Mouse (Mus musculus) lung, postnatal 0 days (tissue): ENCODE data around the gene Eci1. TPM values are rescaled to one million over a fixed set of nuclear protein-coding genes. Genes with fewer than 3 reads are reported as not detected.

ENCODE experiments used
- ATAC-seq: fragments of 200-750 bp; cut with Nextera tagmentation; 2 replicates; pipeline ENCODE4 v1.8.0; 2017; ENCODE audit warnings: moderate library complexity
- DNase-seq: peaks from one replicate; pipeline ENCODE4 v3.0.0-alpha.2; 2016; ENCODE audit warnings: low spot score
- H3K27ac ChIP-seq: fragments of 300-500 bp; sonication (generic); 2 replicates; pipeline ENCODE4 v1.5.1; 2014; ENCODE audit warnings: antibody characterized with exemption, mild to moderate bottlenecking, low read length, mixed read lengths
- H3K27me3 ChIP-seq: fragments of 300-500 bp; sonication (generic); replicated peaks from 2 replicates; pipeline ENCODE4 v1.6.1; 2014; ENCODE audit warnings: low read length, mixed read lengths; ENCODE audit not compliant: insufficient read depth
- H3K36me3 ChIP-seq: fragments of 300-500 bp; sonication (generic); 2 replicates; pipeline ENCODE4 v1.6.1; 2014; ENCODE audit warnings: low read length, mixed read lengths; ENCODE audit not compliant: insufficient read depth
- H3K4me1 ChIP-seq: fragments of 300-500 bp; sonication (generic); 2 replicates; pipeline ENCODE4 v1.6.1; 2014; ENCODE audit warnings: antibody characterized with exemption, low read depth, low read length, mixed read lengths; ENCODE audit not compliant: insufficient read depth
- H3K4me2 ChIP-seq: fragments of 300-500 bp; sonication (generic); replicated peaks from 2 replicates; pipeline ENCODE4 v1.6.1; 2014; ENCODE audit warnings: low read depth, mild to moderate bottlenecking, low read length, moderate library complexity, mixed read lengths
- H3K4me3 ChIP-seq: fragments of 300-500 bp; sonication (generic); 2 replicates; pipeline ENCODE4 v1.5.1; 2014; ENCODE audit warnings: low read depth, low read length
- H3K9ac ChIP-seq: fragments of 300-500 bp; sonication (generic); replicated peaks from 2 replicates; pipeline ENCODE4 v1.6.1; 2014; ENCODE audit warnings: low read depth, mild to moderate bottlenecking
- H3K9me3 ChIP-seq: fragments of 300-500 bp; sonication (generic); 2 replicates; pipeline ENCODE4 v1.6.1; 2016; ENCODE audit warnings: low read length, mixed read lengths
- CTCF ChIP-seq: IDR thresholded peaks from 2 replicates; pipeline ENCODE4 v1.5.1; 2016; ENCODE audit warnings: antibody characterized with exemption, mild to moderate bottlenecking
- EP300 ChIP-seq: IDR thresholded peaks from 2 replicates; pipeline ENCODE4 v1.6.1; 2016; ENCODE audit warnings: antibody characterized with exemption, mild to moderate bottlenecking, control low read depth
- WGBS: fragments of 180-500 bp; shearing (Covaris S2); extraction: QIAGEN DNeasy Blood & Tissue Kit; methylation state at CpG from one replicate; pipeline ENCODE4 v1.1.7; 2014; 5-methylcytosine and 5-hydroxymethylcytosine counted together
- polyA plus RNA-seq: library from polyadenylated mRNA; unstranded; fragments of >200 nt; fragmentation: Nextera tagmentation; extraction: Ambion mirVana; gene quantifications from 2 replicates; pipeline ENCODE4 v1.2.1, GENCODE M21; 2015

Gene Eci1
- polyA plus RNA-seq, 1 experiment from 2014 or later: 81.7 TPM

DNA sequence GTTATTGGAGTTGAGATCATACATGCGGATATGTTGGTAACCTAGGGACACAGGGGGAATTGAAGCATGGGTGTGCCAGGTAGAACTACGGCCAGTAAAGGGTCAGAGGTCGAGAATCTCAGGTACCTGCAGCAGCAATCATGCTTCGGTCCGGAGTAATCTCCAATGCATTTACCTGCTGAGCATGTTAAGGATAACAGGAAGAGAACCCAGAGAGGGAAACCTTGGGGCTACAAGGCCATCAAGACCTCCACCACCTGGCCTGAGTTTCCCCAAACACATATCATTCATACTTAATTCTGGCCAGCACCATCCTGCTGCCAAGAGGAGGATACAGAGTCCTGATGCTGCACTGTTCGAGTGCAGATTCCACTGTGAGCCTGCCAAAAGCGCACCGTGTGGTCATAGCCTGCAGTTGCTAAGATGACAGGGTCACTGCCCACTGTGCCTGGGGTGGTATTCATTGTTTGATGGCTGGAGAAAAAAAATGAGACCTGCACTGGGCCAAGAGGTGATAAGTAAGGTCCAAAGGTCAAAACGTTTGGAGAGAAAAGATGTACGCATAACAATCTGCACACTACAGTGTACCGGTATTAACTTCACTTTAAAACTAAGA lies 51.7 kb downstream of the Eci1 start:
- Histone ChIP-seq H3K9me3 (no peaks in the 10 kb centered on the region), H3K4me3 (peak overlapping the region; percentile 91), H3K4me2 (peak overlapping the region; percentile 49), H3K36me3 (peaks cover 17% of the 10 kb centered on the region; the same call in 1 of the 2 replicates), H3K4me1 (peaks cover 8% of the 10 kb centered on the region; the same call in 1 of the 2 replicates), H3K27ac (no peak overlapping the region), H3K9ac (peak overlapping the region; percentile 5; the same call in 1 of the 2 replicates), H3K27me3 (no peaks in the 10 kb centered on the region)
- no peak for ATAC-seq
- TF ChIP-seq EP300 (no peak), CTCF (no peak)
- WGBS: 42% methylated on average over 11 of the region's 11 CpGs
- peak; percentile 19 for DNase-seq

- ATAC-seq: peak; percentile 97
- Histone ChIP-seq H3K4me3 (peak within 1 kb of the TSS; percentile 91), H3K36me3 (peaks cover 17% of the 10 kb centered on the region; the same call in 1 of the 2 replicates), H3K9me3 (no peaks in the 10 kb centered on the region), H3K4me1 (peaks cover 8% of the 10 kb centered on the region; the same call in 1 of the 2 replicates), H3K9ac (peak within 1 kb of the TSS; percentile 76), H3K27me3 (no peaks in the 10 kb centered on the region), H3K27ac (peak within 1 kb of the TSS; percentile 93), H3K4me2 (peak within 1 kb of the TSS; percentile 49)
- DNase-seq: peak; percentile 99
- WGBS: 3% methylated on average over 48 of the region's 48 CpGs
- TF ChIP-seq CTCF (peak; percentile 91), EP300 (0 out of 2 replicates have a peak, but pooled peaks have one; percentile 40)
Measured at GRCm38 (mm10) chr17:24478663-24479380, 52.4 kb downstream of the Eci1 start, which contains the start of gene Mlst8. Gene Mlst8, minus strand, starts transcription at chr17:24479078.

DNA sequence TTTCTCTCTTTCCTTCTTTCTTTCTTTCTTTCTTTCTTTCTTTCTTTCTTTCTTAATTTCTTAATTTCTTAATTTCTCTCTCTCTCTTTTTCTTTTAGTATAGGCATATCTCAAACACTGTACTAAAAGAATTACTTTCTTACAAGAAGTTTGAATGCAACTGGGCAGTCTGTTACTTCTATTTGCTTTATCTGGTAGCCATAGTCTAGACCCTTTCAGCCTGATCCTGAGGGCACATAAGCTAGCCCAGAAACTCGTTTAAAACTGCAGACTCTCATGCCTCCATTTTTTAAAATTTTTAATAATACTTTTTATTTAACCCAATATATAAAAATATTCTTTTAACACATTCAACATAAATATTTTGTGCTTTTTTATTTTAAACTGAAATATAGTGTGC lies 53.0 kb downstream of the Eci1 start:
- WGBS: 13% methylated on average over 1 of the region's 1 CpGs
- Histone ChIP-seq H3K4me1 (peaks cover 8% of the 10 kb centered on the region; the same call in 1 of the 2 replicates), H3K4me2 (no peak overlapping the region; the same call in 1 of the 2 replicates), H3K36me3 (peaks cover 17% of the 10 kb centered on the region; the same call in 1 of the 2 replicates), H3K27me3 (no peaks in the 10 kb centered on the region), H3K9ac (no peak overlapping the region), H3K9me3 (no peaks in the 10 kb centered on the region), H3K4me3 (peak overlapping the region; percentile 91; the same call in 1 of the 2 replicates), H3K27ac (no peak overlapping the region)
- TF ChIP-seq EP300: no peak
- no peak for TF ChIP-seq CTCF
- no peak for DNase-seq
- no peak for ATAC-seq

DNA sequence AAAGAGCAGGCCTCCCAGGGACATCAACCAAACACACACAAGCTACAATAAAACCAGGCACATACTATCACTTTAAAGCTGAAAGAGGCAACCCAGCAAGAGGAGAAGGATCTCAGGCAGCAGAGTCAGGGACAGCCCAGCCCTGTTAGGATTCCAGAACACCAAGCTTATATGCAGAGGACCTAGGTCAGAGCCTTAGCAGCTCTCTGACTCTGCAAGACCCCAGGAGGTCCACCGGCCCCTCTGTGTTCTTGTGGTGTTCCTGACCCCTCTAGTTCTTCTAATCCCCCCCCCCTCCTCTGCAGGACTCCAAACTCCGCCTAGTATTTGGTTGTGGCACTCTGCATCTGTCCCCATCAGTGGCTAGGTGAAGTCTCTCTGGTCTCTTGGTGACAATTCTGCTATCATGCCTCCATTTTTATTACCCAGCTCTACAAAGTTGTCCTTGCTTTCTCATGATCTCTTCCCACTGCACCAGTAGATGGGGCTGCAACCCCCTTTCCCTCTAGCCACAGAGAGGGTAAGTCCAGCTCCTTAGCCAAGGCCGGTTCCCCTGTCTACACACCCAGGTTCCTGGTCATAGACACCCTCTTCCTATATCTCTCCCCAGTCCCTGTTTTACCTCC lies 53.9 kb downstream of the Eci1 start:
- TF ChIP-seq CTCF (peak; percentile 51), EP300 (no peak)
- DNase-seq (peak; percentile 16), ATAC-seq (no peak)
- Histone ChIP-seq H3K9me3 (no peaks in the 10 kb centered on the region), H3K4me3 (no peak overlapping the region), H3K27me3 (no peaks in the 10 kb centered on the region), H3K4me2 (no peak overlapping the region), H3K36me3 (peaks cover 11% of the 10 kb centered on the region; the same call in 1 of the 2 replicates), H3K4me1 (peaks cover 8% of the 10 kb centered on the region; the same call in 1 of the 2 replicates), H3K9ac (no peak overlapping the region), H3K27ac (no peak overlapping the region)
- WGBS: 41% methylated on average over 3 of the region's 3 CpGs

DNA sequence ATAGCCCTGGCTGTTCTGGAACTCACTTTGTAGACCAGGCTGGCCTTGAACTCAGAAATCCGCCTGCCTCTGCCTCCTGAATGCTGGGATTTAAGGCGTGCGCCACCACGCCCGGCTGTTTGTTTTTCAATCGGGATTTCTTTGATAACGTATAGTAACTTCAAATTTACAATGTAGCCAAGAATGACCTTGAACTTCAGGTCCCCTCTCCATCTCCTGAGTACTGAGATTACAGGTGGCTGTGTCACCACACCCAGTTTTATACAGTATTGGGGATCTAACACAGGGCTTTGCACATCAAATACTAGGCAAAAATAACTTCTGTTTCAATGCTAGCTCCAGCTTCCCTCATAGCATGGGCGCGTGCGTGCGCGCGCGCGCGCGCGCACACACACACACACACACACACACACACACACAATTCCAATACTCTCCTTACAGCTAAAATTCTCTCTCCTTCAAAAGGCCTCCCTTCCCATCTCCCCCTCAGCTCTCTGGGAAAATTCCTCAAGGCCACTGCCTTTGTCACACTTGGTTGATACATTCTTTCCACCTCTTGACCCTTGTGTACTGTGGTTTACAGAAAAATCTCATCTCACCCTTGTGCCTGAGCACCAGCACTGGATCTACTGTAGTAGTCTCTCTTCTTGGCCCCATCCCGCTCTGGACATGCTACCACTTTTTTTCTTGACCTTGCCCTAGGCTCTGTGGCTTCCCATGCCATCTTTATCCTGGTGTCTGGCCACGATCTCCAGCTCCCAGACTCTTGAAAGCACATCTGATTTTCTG lies 54.8 kb downstream of the Eci1 start:
- H3K27ac ChIP-seq: no peak overlapping the region
- no peak overlapping the region for H3K9ac ChIP-seq
- DNase-seq: no peak
- ATAC-seq: no peak
- H3K4me2 ChIP-seq: no peak overlapping the region
- peaks cover 2% of the 10 kb centered on the region; the same call in 1 of the 2 replicates for H3K36me3 ChIP-seq
- H3K4me3 ChIP-seq: no peak overlapping the region
- 86% methylated on average over 20 of the region's 20 CpGs for WGBS
- H3K27me3 ChIP-seq: no peaks in the 10 kb centered on the region
- peaks cover 8% of the 10 kb centered on the region; the same call in 1 of the 2 replicates for H3K4me1 ChIP-seq
- no peak for TF ChIP-seq EP300
- TF ChIP-seq CTCF: no peak
- H3K9me3 ChIP-seq: no peaks in the 10 kb centered on the region
